In the genomic region with DNA sequence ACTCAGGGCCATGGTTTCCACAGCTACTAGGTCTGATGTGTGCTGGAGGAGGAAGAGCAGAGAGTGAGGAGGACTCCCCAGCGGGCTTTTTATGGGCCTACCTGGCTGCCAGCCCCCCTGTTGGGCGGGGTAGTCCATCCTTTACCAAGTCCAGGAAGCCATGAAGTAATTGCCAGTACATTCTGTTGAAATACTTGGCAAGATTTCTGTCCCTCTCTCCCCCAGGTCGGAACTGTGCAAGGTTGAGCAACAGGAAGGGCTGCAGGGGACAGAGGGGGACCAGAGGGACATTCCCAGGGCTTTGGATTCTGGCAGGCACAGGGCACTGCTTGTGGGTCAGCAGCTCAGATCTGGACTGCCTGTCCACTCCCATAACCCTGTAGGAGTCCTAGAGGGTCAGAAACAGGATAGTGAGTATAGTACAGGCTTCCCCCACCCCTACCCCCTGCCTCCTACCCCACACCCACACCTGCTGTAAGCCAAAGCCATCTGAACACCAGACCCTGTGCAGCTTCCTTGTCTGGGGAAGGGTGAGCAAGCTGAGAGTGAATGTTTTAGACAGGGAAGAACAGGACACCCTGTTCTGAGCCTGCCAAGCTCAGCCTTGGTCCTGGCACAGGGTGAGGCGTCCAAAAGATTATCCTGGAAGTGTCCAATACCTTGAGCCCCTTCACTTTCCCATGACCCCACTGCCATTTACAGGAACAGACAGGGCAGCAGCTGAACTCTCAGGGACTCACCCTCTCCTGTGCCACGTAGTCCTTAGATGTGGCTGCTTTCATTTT, we compare ENCODE assay signal across 12 mouse cellular contexts. TPM values are rescaled to one million over a fixed set of nuclear protein-coding genes. Genes with fewer than 3 reads are reported as not detected.
DNase-seq lines count a peak whose midpoint lies in the region; ATAC-seq lines count a peak whose summit lies in the region.
"Had no signal": no experiment of that assay in that cellular context is flagged by ENCODE, and none has a peak within 500 bp of the region (broad histone marks: within the 10 kb centered on the region; RNA-seq: fewer than 3 reads in every experiment).

A gene (minus strand): TSS at position 547 of the 785 bp plus-strand sequence.

- no peaks in the 10 kb centered on the region for H3K27me3 ChIP-seq in kidney, embryonic 16.5 days (ENCODE audit: insufficient read depth, low read length)
- H3K27me3 ChIP-seq in liver, embryonic 13.5 days = peaks cover 20% of the 10 kb centered on the region

- no peak within 1 kb of the TSS for H3K27ac ChIP-seq in kidney, embryonic 16.5 days (ENCODE audit: low read length)
- H3K27ac ChIP-seq in liver, embryonic 13.5 days = no peak within 1 kb of the TSS
- H3K27ac ChIP-seq: hindbrain, embryonic 14.5 days; midbrain, embryonic 10.5 days had no signal

- ATAC-seq in kidney, embryonic 16.5 days (ENCODE audit: low FRiP score, low TSS enrichment) = no peak
- ATAC-seq in common myeloid progenitor, adult 5-6 weeks (replicated peaks; ENCODE audit: low read depth, poor library complexity, severe bottlenecking) = no peak
- peak; percentile 27; the same call in 1 of the 2 replicates for ATAC-seq in liver, embryonic 13.5 days (ENCODE audit: low read depth)
- ATAC-seq in megakaryocyte, adult 5-6 weeks (ENCODE audit: poor library complexity, severe bottlenecking) = peak; percentile 73

- H3K4me3 ChIP-seq in kidney, embryonic 16.5 days (ENCODE audit: low read length) = no peak within 1 kb of the TSS
- no peak within 1 kb of the TSS for H3K4me3 ChIP-seq in liver, embryonic 13.5 days (replicated peaks)
- H3K4me3 ChIP-seq: midbrain, embryonic 10.5 days had no signal

- H3K36me3 ChIP-seq in kidney, embryonic 16.5 days (ENCODE audit: insufficient read depth, low read length) = no peaks in the 10 kb centered on the region
- H3K36me3 ChIP-seq in liver, embryonic 13.5 days = no peaks in the 10 kb centered on the region
- H3K36me3 ChIP-seq: midbrain, embryonic 10.5 days had no signal

- 63% methylated on average over 5 of the region's 5 CpGs for WGBS in kidney, embryonic 16.5 days
- 33% methylated on average over 5 of the region's 5 CpGs for WGBS in liver, embryonic 13.5 days (ENCODE audit: insufficient replicate concordance)

- H3K4me1 ChIP-seq in kidney, embryonic 16.5 days (ENCODE audit: insufficient read depth, low read length) = no peaks in the 10 kb centered on the region
- H3K4me1 ChIP-seq in liver, embryonic 13.5 days (replicated peaks) = peaks cover 11% of the 10 kb centered on the region; the same call in 1 of the 2 replicates
- H3K4me1 ChIP-seq: midbrain, embryonic 10.5 days had no signal

- no peak within 1 kb of the TSS; the same call in 1 of the 2 replicates for H3K9ac ChIP-seq in kidney, embryonic 16.5 days (replicated peaks; ENCODE audit: low read length)
- 0 out of 2 replicates have a peak within 1 kb of the TSS, but pooled peaks have one; percentile 7 for H3K9ac ChIP-seq in liver, embryonic 13.5 days
- H3K9ac ChIP-seq: hindbrain, embryonic 14.5 days had no signal

- no peaks in the 10 kb centered on the region for H3K9me3 ChIP-seq in kidney, embryonic 16.5 days (ENCODE audit: low read length)
- no peaks in the 10 kb centered on the region for H3K9me3 ChIP-seq in liver, embryonic 13.5 days (replicated peaks)
- H3K9me3 ChIP-seq: midbrain, embryonic 10.5 days had no signal

- no peak for DNase-seq in kidney, postnatal 36 days
- DNase-seq in liver, embryonic 13.5 days = no peak
- no peak for DNase-seq in cerebellum, adult 9-10 months
- no peak for DNase-seq in spleen, postnatal 14 days (ENCODE audit: low spot score in 2 of 2)
- DNase-seq in cerebellum, postnatal 4 days (ENCODE audit: low spot score in 2 of 2) = no peak
- DNase-seq: cerebellum, adult 9-11 months had no signal

- no peak within 1 kb of the TSS for H3K4me2 ChIP-seq in kidney, embryonic 16.5 days (replicated peaks; ENCODE audit: low read depth, low read length)
- H3K4me2 ChIP-seq in liver, embryonic 13.5 days = no peak within 1 kb of the TSS
- H3K4me2 ChIP-seq: hindbrain, embryonic 14.5 days had no signal

RNA-seq across cellular contexts. Expression of the gene that starts here (rescaled TPM):
- 9.0 and 12.7 TPM in 2 replicates for polyA plus RNA-seq in kidney, embryonic 16.5 days (2015; fragmentation: Nextera tagmentation; extraction: Ambion mirVana)
- total RNA-seq in common myeloid progenitor, adult 5-6 weeks (2017) = 17.2 and 22.0 TPM in 2 replicates
- 18.0 and 22.8 TPM in 2 replicates for polyA plus RNA-seq in liver, embryonic 13.5 days (2015; fragmentation: Nextera tagmentation; extraction: Ambion mirVana)
- 3,591 and 4,679 TPM in 2 replicates for total RNA-seq in megakaryocyte, adult 5-6 weeks (2015)
- 682 and 1,100 TPM in 2 replicates for total RNA-seq in megakaryocyte, adult 5-6 weeks (2017)
- total RNA-seq: CH12.LX had no signal
- polyA plus RNA-seq: midbrain, embryonic 10.5 days had no signal

Comparison
In these comparisons a context has a peak if more than half of its experiments do, and no peak if none do; other contexts are left out.
1. RNA of the gene that starts here (total RNA-seq): 682 to 4,679 TPM in megakaryocyte, adult 5-6 weeks; 17.2 to 22.0 TPM in common myeloid progenitor, adult 5-6 weeks; every median in the first group is over 10 times any median in the second.
2. ATAC-seq: peak in liver, embryonic 13.5 days (single experiment) and megakaryocyte, adult 5-6 weeks (single experiment); none in kidney, embryonic 16.5 days (single experiment) and common myeloid progenitor, adult 5-6 weeks (single experiment).